Mouse (Mus musculus) thymus, adult 2 months (tissue): ENCODE measurements around the gene Smim12.

Experiments used
- CTCF ChIP-seq: fragments of 200-500 bp; IDR thresholded peaks from 2 replicates; pipeline ENCODE4 v1.5.1; 2012; ENCODE audit warnings: mild to moderate bottlenecking, control low read depth, low read length, moderate library complexity, borderline replicate concordance; ENCODE audit not compliant: control insufficient read depth, poor library complexity, insufficient read depth; ENCODE audit errors: extremely low read depth
- POLR2A ChIP-seq: fragments of 200-500 bp; IDR thresholded peaks from 2 replicates; pipeline ENCODE4 v1.6.1; 2012; ENCODE audit warnings: mild to moderate bottlenecking, low read length, control low read depth, moderate library complexity; ENCODE audit not compliant: control insufficient read depth, poor library complexity, insufficient read depth; ENCODE audit errors: extremely low read depth

- no peak for TF ChIP-seq CTCF
- TF ChIP-seq POLR2A, result no peak
Observed at GRCm38 (mm10) chr4:127203081-127203480, 40.5 kb upstream of the Smim12 start.
